Mouse (Mus musculus): ENCODE data around the gene Rasgef1b. TPM values are rescaled to one million over a fixed set of nuclear protein-coding genes. Genes with fewer than 3 reads are reported as not detected.
A peak's percentile ranks its signal among the peaks of the same experiment; 100 is the strongest.

Gene Rasgef1b
- polyA plus RNA-seq, 1 experiment from 2014 or later, result 3.6 TPM

GRCm38 (mm10) chr5:99339790-99340189 is 389.1 kb downstream of the Rasgef1b start:
- H3K27me3 ChIP-seq (replicated peaks; ENCODE audit: control insufficient read depth, insufficient read depth, low read length), result no peaks in the 10 kb centered on the region
- H3K4me3 ChIP-seq (ENCODE audit: low read depth, low read length), result peak overlapping the region; percentile 17; the same call in 1 of the 2 replicates
- peak overlapping the region; percentile 35 for H3K27ac ChIP-seq (ENCODE audit: low read depth, low read length)
- no peaks in the 10 kb centered on the region for H3K36me3 ChIP-seq (ENCODE audit: control insufficient read depth, insufficient read depth)
- ATAC-seq, result peak; percentile 28; the same call in 1 of the 2 replicates
- TF ChIP-seq CTCF (IDR thresholded peaks at IDR 0.05; ENCODE audit: low read depth), result no peak
- H3K9ac ChIP-seq (ENCODE audit: low read depth, low read length), result peak overlapping the region; percentile 26
- 0 out of 2 replicates have a peak, but pooled peaks cover 3% of the 10 kb centered on the region for H3K4me1 ChIP-seq (replicated peaks; ENCODE audit: control insufficient read depth, insufficient read depth, low read length)
- H3K9me3 ChIP-seq (ENCODE audit: control insufficient read depth), result no peaks in the 10 kb centered on the region
- H3K4me2 ChIP-seq (replicated peaks; ENCODE audit: low read depth), result peak overlapping the region; percentile 63
- 23% methylated on average over 15 of the region's 15 CpGs for WGBS

GRCm38 (mm10) chr5:99338826-99339225 is 390.0 kb downstream of the Rasgef1b start:
- Histone ChIP-seq H3K9me3 (ENCODE audit: control insufficient read depth) (no peaks in the 10 kb centered on the region), H3K36me3 (ENCODE audit: control insufficient read depth, insufficient read depth) (no peaks in the 10 kb centered on the region), H3K4me2 (replicated peaks; ENCODE audit: low read depth) (peak overlapping the region; percentile 9; the same call in 1 of the 2 replicates), H3K4me1 (replicated peaks; ENCODE audit: control insufficient read depth, insufficient read depth, low read length) (0 out of 2 replicates have a peak, but pooled peaks cover 3% of the 10 kb centered on the region), H3K9ac (ENCODE audit: low read depth, low read length) (no peak overlapping the region), H3K27me3 (replicated peaks; ENCODE audit: control insufficient read depth, insufficient read depth, low read length) (no peaks in the 10 kb centered on the region), H3K27ac (ENCODE audit: low read depth, low read length) (no peak overlapping the region), H3K4me3 (ENCODE audit: low read depth, low read length) (no peak overlapping the region)
- ATAC-seq, result no peak
- WGBS, result 71% methylated on average over 6 of the region's 6 CpGs
- TF ChIP-seq CTCF (IDR thresholded peaks at IDR 0.05; ENCODE audit: low read depth), result no peak

GRCm38 (mm10) chr5:99336427-99336826 is 392.4 kb downstream of the Rasgef1b start:
- H3K9ac ChIP-seq (ENCODE audit: low read depth, low read length), result no peak overlapping the region
- ATAC-seq, result no peak

GRCm38 (mm10) chr5:99334017-99334416 is 394.8 kb downstream of the Rasgef1b start:
- H3K4me2 ChIP-seq (replicated peaks; ENCODE audit: low read depth), result no peak overlapping the region
- no peak for ATAC-seq
- H3K27me3 ChIP-seq (replicated peaks; ENCODE audit: control insufficient read depth, insufficient read depth, low read length), result no peaks in the 10 kb centered on the region
- H3K9me3 ChIP-seq (ENCODE audit: control insufficient read depth), result no peaks in the 10 kb centered on the region
- TF ChIP-seq CTCF (IDR thresholded peaks at IDR 0.05; ENCODE audit: low read depth), result no peak
- H3K36me3 ChIP-seq (ENCODE audit: control insufficient read depth, insufficient read depth), result no peaks in the 10 kb centered on the region
- H3K9ac ChIP-seq (ENCODE audit: low read depth, low read length), result no peak overlapping the region
- H3K4me1 ChIP-seq (replicated peaks; ENCODE audit: control insufficient read depth, insufficient read depth, low read length), result 0 out of 2 replicates have a peak, but pooled peaks cover 3% of the 10 kb centered on the region
- 75% methylated on average over 5 of the region's 5 CpGs for WGBS
- H3K4me3 ChIP-seq (ENCODE audit: low read depth, low read length), result no peak overlapping the region
- H3K27ac ChIP-seq (ENCODE audit: low read depth, low read length), result no peak overlapping the region

More at GRCm38 (mm10) chr5:99336427-99336826, 392.4 kb downstream of the Rasgef1b start:
- Histone ChIP-seq H3K27me3 (replicated peaks; ENCODE audit: control insufficient read depth, insufficient read depth, low read length) (no peaks in the 10 kb centered on the region), H3K4me3 (ENCODE audit: low read depth, low read length) (no peak overlapping the region), H3K4me2 (replicated peaks; ENCODE audit: low read depth) (no peak overlapping the region), H3K4me1 (replicated peaks; ENCODE audit: control insufficient read depth, insufficient read depth, low read length) (0 out of 2 replicates have a peak, but pooled peaks cover 3% of the 10 kb centered on the region), H3K36me3 (ENCODE audit: control insufficient read depth, insufficient read depth) (no peaks in the 10 kb centered on the region), H3K27ac (ENCODE audit: low read depth, low read length) (no peak overlapping the region), H3K9me3 (ENCODE audit: control insufficient read depth) (no peaks in the 10 kb centered on the region)
- TF ChIP-seq CTCF (IDR thresholded peaks at IDR 0.05; ENCODE audit: low read depth), result no peak
- WGBS, result 71% methylated on average over 11 of the region's 11 CpGs

GRCm38 (mm10) chr5:99332021-99332420 is 396.8 kb downstream of the Rasgef1b start:
- no peaks in the 10 kb centered on the region for H3K36me3 ChIP-seq (ENCODE audit: control insufficient read depth, insufficient read depth)
- H3K9me3 ChIP-seq (ENCODE audit: control insufficient read depth), result no peaks in the 10 kb centered on the region
- H3K4me2 ChIP-seq (replicated peaks; ENCODE audit: low read depth), result no peak overlapping the region
- no peak overlapping the region for H3K27ac ChIP-seq (ENCODE audit: low read depth, low read length)
- no peak overlapping the region for H3K4me3 ChIP-seq (ENCODE audit: low read depth, low read length)
- no peak for TF ChIP-seq CTCF (IDR thresholded peaks at IDR 0.05; ENCODE audit: low read depth)
- no peak overlapping the region for H3K9ac ChIP-seq (ENCODE audit: low read depth, low read length)
- no peak for ATAC-seq
- H3K4me1 ChIP-seq (replicated peaks; ENCODE audit: control insufficient read depth, insufficient read depth, low read length), result no peaks in the 10 kb centered on the region
- H3K27me3 ChIP-seq (replicated peaks; ENCODE audit: control insufficient read depth, insufficient read depth, low read length), result no peaks in the 10 kb centered on the region
- WGBS, result 72% methylated on average over 2 of the region's 2 CpGs

GRCm38 (mm10) chr5:99329065-99329464 is 399.8 kb downstream of the Rasgef1b start:
- H3K4me2 ChIP-seq (replicated peaks; ENCODE audit: low read depth), result no peak overlapping the region
- ATAC-seq, result peak; percentile 88
- no peak for TF ChIP-seq CTCF (IDR thresholded peaks at IDR 0.05; ENCODE audit: low read depth)

More at GRCm38 (mm10) chr5:99329065-99329464, 399.8 kb downstream of the Rasgef1b start:
- H3K36me3 ChIP-seq (ENCODE audit: control insufficient read depth, insufficient read depth), result no peaks in the 10 kb centered on the region
- H3K27me3 ChIP-seq (replicated peaks; ENCODE audit: control insufficient read depth, insufficient read depth, low read length), result no peaks in the 10 kb centered on the region
- H3K4me1 ChIP-seq (replicated peaks; ENCODE audit: control insufficient read depth, insufficient read depth, low read length), result no peaks in the 10 kb centered on the region
- H3K9ac ChIP-seq (ENCODE audit: low read depth, low read length), result no peak overlapping the region
- H3K4me3 ChIP-seq (ENCODE audit: low read depth, low read length), result no peak overlapping the region
- H3K27ac ChIP-seq (ENCODE audit: low read depth, low read length), result no peak overlapping the region
- no peaks in the 10 kb centered on the region for H3K9me3 ChIP-seq (ENCODE audit: control insufficient read depth)
- WGBS, result 34% methylated on average over 6 of the region's 6 CpGs
